Mouse (Mus musculus): ENCODE measurements around the gene Ctnna2. TPM values are rescaled to one million over a fixed set of nuclear protein-coding genes. Genes with fewer than 3 reads are reported as not detected.

The Ctnna2 gene
- polyA plus RNA-seq, 1 experiment from 2014 or later = 119 TPM

DNA sequence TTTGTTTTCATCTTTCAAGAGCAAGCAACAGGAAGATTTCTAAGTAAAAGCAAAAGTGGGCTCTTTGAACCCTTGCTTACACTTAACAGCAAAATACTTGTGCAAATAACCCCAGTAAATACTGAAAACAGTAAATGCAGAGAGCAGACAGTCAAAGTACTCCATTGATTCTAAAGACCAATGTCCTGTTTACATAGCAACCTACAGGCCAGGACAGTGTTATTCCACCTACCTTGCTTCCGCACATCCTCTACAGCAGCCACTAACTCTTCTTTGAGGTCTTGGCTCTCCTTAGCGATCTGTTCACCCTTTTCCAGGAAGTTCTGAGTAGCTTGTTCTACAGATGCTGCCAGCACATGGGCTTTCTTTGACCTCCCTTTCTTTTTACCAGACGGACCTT is 221.3 kb downstream of the Ctnna2 start:
- H3K4me1 ChIP-seq (ENCODE audit: control insufficient read depth, insufficient read depth, low read depth, low read length) = no peaks in the 10 kb centered on the region
- no peak overlapping the region for H3K9ac ChIP-seq (ENCODE audit: low read depth, low read length)
- H3K4me3 ChIP-seq (ENCODE audit: low read length) = no peak overlapping the region
- H3K36me3 ChIP-seq (ENCODE audit: control insufficient read depth, insufficient read depth, low read length) = no peaks in the 10 kb centered on the region
- no peak for ATAC-seq
- 90% methylated on average over 3 of the region's 3 CpGs for WGBS
- no peak overlapping the region for H3K27ac ChIP-seq (ENCODE audit: low read depth, low read length)
- H3K4me2 ChIP-seq (ENCODE audit: low read length) = no peak overlapping the region
- H3K27me3 ChIP-seq (replicated peaks; ENCODE audit: control insufficient read depth, insufficient read depth, low read length) = no peaks in the 10 kb centered on the region
- H3K9me3 ChIP-seq (ENCODE audit: control insufficient read depth, low read length) = no peaks in the 10 kb centered on the region

DNA sequence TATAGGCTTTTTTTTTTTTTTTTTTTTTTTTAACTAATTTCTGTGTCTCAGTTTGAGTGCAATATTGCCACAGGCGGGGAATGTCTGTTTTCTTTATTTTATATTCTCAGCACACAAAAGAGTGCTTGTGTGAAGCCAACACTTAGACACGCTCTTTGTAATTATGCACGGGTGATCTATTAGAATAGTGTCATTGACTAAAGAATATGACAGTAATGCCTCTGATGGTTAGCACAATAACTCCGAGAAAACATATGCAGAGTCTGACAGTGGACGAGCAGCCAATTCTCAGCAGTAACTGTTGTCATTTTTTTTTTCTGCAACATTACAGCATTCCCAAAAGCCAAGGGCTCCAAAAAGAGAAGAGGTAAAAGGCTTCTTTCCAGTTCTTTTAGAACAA is 234.1 kb downstream of the Ctnna2 start:
- no peaks in the 10 kb centered on the region for H3K27me3 ChIP-seq (replicated peaks; ENCODE audit: control insufficient read depth, insufficient read depth, low read length)
- H3K36me3 ChIP-seq (ENCODE audit: control insufficient read depth, insufficient read depth, low read length) = no peaks in the 10 kb centered on the region
- WGBS = 21% methylated on average over 5 of the region's 5 CpGs
- 0 out of 2 replicates have a peak overlapping the region, but pooled peaks have one; percentile 54 for H3K27ac ChIP-seq (ENCODE audit: low read depth, low read length)
- H3K9me3 ChIP-seq (ENCODE audit: control insufficient read depth, low read length) = no peaks in the 10 kb centered on the region
- peaks cover 4% of the 10 kb centered on the region; the same call in 1 of the 2 replicates for H3K4me1 ChIP-seq (ENCODE audit: control insufficient read depth, insufficient read depth, low read depth, low read length)
- no peak overlapping the region for H3K9ac ChIP-seq (ENCODE audit: low read depth, low read length)
- H3K4me2 ChIP-seq (ENCODE audit: low read length) = no peak overlapping the region
- ATAC-seq = peak; percentile 74
- H3K4me3 ChIP-seq (ENCODE audit: low read length) = no peak overlapping the region

DNA sequence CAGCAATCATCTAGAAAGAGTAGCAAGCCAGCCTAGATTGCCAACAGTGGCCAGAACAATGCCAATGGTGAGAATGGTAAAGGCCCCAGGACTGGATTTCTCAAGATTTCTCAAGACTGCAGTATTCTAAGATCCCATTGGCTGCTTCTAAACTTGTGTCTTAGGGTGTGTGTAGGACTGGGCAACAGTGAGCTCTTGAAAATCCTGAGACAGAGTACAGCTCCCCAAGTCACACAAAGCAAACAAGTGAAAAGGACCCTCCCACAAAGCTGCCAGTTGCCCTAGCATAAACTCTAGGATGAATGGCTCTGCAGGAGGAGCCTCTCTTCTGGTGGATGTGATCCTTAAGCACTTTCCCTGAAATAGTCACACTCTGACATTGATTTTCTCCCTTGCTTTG is 235.8 kb downstream of the Ctnna2 start:
- H3K4me1 ChIP-seq (ENCODE audit: control insufficient read depth, insufficient read depth, low read depth, low read length) = peaks cover 4% of the 10 kb centered on the region; the same call in 1 of the 2 replicates
- no peak for ATAC-seq
- H3K9ac ChIP-seq (ENCODE audit: low read depth, low read length) = no peak overlapping the region
- no peaks in the 10 kb centered on the region for H3K36me3 ChIP-seq (ENCODE audit: control insufficient read depth, insufficient read depth, low read length)
- no peak overlapping the region for H3K4me3 ChIP-seq (ENCODE audit: low read length)
- no peaks in the 10 kb centered on the region for H3K9me3 ChIP-seq (ENCODE audit: control insufficient read depth, low read length)
- H3K4me2 ChIP-seq (ENCODE audit: low read length) = no peak overlapping the region
- no peaks in the 10 kb centered on the region for H3K27me3 ChIP-seq (replicated peaks; ENCODE audit: control insufficient read depth, insufficient read depth, low read length)
- H3K27ac ChIP-seq (ENCODE audit: low read depth, low read length) = no peak overlapping the region

DNA sequence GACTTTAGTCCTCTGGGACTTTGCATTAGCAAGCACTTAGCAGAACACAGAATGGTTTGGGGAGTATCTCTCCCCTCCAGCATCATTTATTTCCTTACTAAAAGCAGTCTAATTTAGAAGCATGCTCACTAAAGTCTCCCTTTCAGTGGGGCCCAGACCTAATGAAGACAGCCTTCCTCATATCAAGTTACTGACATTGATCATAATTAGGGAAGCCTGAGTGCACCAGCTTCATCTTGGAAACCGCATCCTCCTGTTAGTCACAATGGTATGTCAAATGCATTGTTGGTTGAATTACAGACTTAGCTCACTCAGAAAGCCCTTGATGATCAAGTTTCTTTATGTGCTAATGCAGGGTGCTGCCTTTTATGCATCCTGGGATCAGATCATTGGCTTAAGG is 236.5 kb downstream of the Ctnna2 start:
- 18% methylated on average over 1 of the region's 1 CpGs for WGBS
- Histone ChIP-seq H3K9me3 (ENCODE audit: control insufficient read depth, low read length) (no peaks in the 10 kb centered on the region), H3K36me3 (ENCODE audit: control insufficient read depth, insufficient read depth, low read length) (no peaks in the 10 kb centered on the region), H3K4me2 (ENCODE audit: low read length) (no peak overlapping the region), H3K4me1 (ENCODE audit: control insufficient read depth, insufficient read depth, low read depth, low read length) (peaks cover 4% of the 10 kb centered on the region; the same call in 1 of the 2 replicates), H3K4me3 (ENCODE audit: low read length) (no peak overlapping the region), H3K27me3 (replicated peaks; ENCODE audit: control insufficient read depth, insufficient read depth, low read length) (no peaks in the 10 kb centered on the region), H3K9ac (ENCODE audit: low read depth, low read length) (no peak overlapping the region), H3K27ac (ENCODE audit: low read depth, low read length) (no peak overlapping the region)
- ATAC-seq = no peak

DNA sequence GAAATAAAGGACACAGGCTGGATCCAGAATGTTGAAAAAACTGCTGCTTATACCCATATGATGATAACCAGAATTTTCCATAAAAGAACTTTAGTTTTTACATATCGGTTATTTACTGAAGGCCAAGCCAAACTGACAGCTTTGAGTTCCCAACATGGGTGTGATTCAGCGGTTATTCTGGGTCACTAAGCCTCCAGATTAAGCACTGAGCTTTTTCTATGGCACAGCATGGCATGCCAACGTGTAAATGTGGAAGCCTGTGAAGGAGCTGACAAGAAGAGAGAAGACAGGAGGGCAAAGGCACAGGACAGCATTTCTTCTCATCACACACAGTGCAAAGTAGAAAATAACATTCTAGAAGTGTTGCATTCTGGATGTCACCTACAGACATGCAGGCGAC is 240.9 kb downstream of the Ctnna2 start:
- Histone ChIP-seq H3K36me3 (ENCODE audit: control insufficient read depth, insufficient read depth, low read length) (no peaks in the 10 kb centered on the region), H3K4me2 (ENCODE audit: low read length) (no peak overlapping the region), H3K4me3 (ENCODE audit: low read length) (no peak overlapping the region), H3K27ac (ENCODE audit: low read depth, low read length) (no peak overlapping the region), H3K4me1 (ENCODE audit: control insufficient read depth, insufficient read depth, low read depth, low read length) (no peaks in the 10 kb centered on the region), H3K9me3 (ENCODE audit: control insufficient read depth, low read length) (no peaks in the 10 kb centered on the region), H3K9ac (ENCODE audit: low read depth, low read length) (no peak overlapping the region), H3K27me3 (replicated peaks; ENCODE audit: control insufficient read depth, insufficient read depth, low read length) (no peaks in the 10 kb centered on the region)
- 54% methylated on average over 4 of the region's 4 CpGs for WGBS
- ATAC-seq = no peak

DNA sequence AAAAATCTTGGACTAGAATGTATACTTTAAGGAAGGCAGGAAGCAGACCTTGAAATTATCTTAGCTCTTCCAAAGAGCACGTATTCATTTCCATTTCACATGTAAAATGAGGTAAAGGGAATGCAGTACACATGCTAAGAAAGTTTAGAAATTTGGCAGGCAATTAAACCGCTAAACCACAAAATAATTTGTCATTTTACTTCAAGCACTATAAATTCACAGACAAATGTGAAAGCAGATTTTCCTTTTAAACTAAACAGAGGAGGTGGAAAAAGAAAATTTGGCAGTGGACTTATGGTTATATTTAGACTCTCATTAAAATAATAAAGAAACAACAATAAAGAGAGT is 254.6 kb downstream of the Ctnna2 start:
- Histone ChIP-seq H3K36me3 (ENCODE audit: control insufficient read depth, insufficient read depth, low read length) (no peaks in the 10 kb centered on the region), H3K27me3 (replicated peaks; ENCODE audit: control insufficient read depth, insufficient read depth, low read length) (no peaks in the 10 kb centered on the region), H3K4me1 (ENCODE audit: control insufficient read depth, insufficient read depth, low read depth, low read length) (no peaks in the 10 kb centered on the region), H3K4me2 (ENCODE audit: low read length) (no peak overlapping the region), H3K9ac (ENCODE audit: low read depth, low read length) (no peak overlapping the region), H3K27ac (ENCODE audit: low read depth, low read length) (no peak overlapping the region), H3K4me3 (ENCODE audit: low read length) (no peak overlapping the region), H3K9me3 (ENCODE audit: control insufficient read depth, low read length) (no peaks in the 10 kb centered on the region)
- ATAC-seq = 0 out of 2 replicates have a peak, but pooled peaks have one; percentile 4
- WGBS = 54% methylated on average over 2 of the region's 2 CpGs

DNA sequence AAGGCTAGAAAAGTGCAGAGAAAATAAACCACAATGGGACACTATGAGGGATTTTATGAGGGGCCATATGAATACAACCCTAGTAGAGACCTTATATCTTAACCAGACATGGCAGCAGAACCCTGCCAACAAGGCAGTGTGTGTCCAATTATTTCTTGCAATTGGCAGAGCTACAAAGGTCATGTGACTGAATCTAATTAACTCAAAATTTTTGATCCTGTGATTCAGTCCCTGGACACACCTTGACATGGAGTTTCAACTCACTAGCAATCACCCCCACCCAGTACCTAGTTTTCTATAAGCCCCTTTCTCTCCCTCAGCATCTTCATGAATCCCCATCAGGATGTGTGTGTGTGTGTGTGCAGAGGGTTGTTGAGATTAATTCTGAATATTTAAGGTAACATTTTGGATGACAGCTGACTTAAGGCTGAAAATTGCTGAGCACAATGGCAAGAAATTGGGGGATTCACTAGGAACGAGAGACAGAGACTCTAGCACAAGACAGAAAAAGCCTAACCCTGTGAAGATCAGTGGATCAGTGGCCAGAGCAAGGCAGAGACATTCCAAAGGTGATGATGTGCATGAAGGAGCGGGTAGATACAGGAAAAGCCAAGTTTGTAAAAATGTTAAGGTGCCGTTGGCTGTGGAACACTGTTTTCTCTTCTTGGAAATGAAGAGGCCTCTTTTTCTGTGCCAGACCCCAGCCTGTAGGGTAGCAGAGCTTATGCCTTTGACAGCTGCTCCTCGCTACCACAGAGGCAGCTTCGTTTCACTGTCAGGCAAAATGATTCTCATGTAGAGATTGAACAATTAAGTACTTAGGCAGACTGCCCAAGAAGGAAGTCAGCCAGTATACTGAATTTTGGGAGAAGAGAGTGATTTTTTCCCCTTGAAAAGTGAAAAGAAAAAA is 255.2 kb downstream of the Ctnna2 start:
- H3K9me3 ChIP-seq (ENCODE audit: control insufficient read depth, low read length) = no peaks in the 10 kb centered on the region
- ATAC-seq = peak; percentile 88
- no peaks in the 10 kb centered on the region for H3K27me3 ChIP-seq (replicated peaks; ENCODE audit: control insufficient read depth, insufficient read depth, low read length)
- no peak overlapping the region for H3K9ac ChIP-seq (ENCODE audit: low read depth, low read length)
- H3K27ac ChIP-seq (ENCODE audit: low read depth, low read length) = peak overlapping the region; percentile 41
- H3K4me1 ChIP-seq (ENCODE audit: control insufficient read depth, insufficient read depth, low read depth, low read length) = no peaks in the 10 kb centered on the region
- H3K4me3 ChIP-seq (ENCODE audit: low read length) = no peak overlapping the region
- no peak overlapping the region for H3K4me2 ChIP-seq (ENCODE audit: low read length)
- 51% methylated on average over 5 of the region's 5 CpGs for WGBS
- no peaks in the 10 kb centered on the region for H3K36me3 ChIP-seq (ENCODE audit: control insufficient read depth, insufficient read depth, low read length)

DNA sequence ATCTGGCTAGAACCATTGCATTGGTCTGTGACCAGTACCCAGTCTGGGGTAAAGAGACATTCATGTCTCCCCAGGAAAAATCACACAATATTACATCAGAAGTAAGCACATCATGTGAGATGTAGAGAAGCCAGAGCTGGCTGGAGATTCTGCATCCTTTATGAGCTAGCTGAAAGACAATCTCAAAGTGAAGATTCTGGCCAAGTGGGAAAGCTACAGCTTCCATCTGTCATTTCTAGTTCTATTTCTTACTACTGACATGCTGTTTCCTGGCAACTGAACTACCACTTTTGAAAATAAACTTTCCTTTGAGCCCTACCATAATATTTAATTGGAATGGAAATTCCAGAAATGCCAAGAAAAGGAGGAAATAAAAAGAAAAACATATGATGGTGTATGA is 285.4 kb downstream of the Ctnna2 start:
- H3K27me3 ChIP-seq (replicated peaks; ENCODE audit: control insufficient read depth, insufficient read depth, low read length) = no peaks in the 10 kb centered on the region
- H3K4me3 ChIP-seq (ENCODE audit: low read length) = no peak overlapping the region
- no peaks in the 10 kb centered on the region for H3K36me3 ChIP-seq (ENCODE audit: control insufficient read depth, insufficient read depth, low read length)
- no peaks in the 10 kb centered on the region for H3K4me1 ChIP-seq (ENCODE audit: control insufficient read depth, insufficient read depth, low read depth, low read length)
- no peak overlapping the region for H3K9ac ChIP-seq (ENCODE audit: low read depth, low read length)
- H3K9me3 ChIP-seq (ENCODE audit: control insufficient read depth, low read length) = no peaks in the 10 kb centered on the region
- H3K27ac ChIP-seq (ENCODE audit: low read depth, low read length) = no peak overlapping the region
- ATAC-seq = no peak
- H3K4me2 ChIP-seq (ENCODE audit: low read length) = no peak overlapping the region

DNA sequence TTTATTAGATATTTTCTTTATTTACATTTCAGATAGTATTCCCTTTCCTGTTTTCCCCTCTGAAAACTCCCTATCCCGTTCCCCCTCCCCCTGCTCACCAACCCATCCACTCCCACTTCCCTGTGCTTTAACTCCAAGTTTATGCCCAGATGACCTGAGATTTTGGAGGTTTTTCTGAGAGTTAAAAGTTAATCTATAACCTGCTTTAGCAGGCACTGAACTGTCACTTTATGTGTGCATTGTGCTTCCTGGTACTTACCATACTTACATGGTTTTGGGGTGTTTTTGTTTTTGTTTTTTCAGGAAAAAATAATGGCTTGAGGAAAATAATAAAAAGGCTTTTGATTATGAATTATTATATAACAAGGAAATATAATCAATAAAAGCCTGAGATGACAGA is 292.3 kb downstream of the Ctnna2 start:
- ATAC-seq = no peak
- no peaks in the 10 kb centered on the region for H3K9me3 ChIP-seq (ENCODE audit: control insufficient read depth, low read length)
- H3K4me1 ChIP-seq (ENCODE audit: control insufficient read depth, insufficient read depth, low read depth, low read length) = no peaks in the 10 kb centered on the region
- no peak overlapping the region for H3K4me3 ChIP-seq (ENCODE audit: low read length)
- H3K4me2 ChIP-seq (ENCODE audit: low read length) = no peak overlapping the region
- no peak overlapping the region for H3K9ac ChIP-seq (ENCODE audit: low read depth, low read length)
- H3K36me3 ChIP-seq (ENCODE audit: control insufficient read depth, insufficient read depth, low read length) = no peaks in the 10 kb centered on the region
- H3K27me3 ChIP-seq (replicated peaks; ENCODE audit: control insufficient read depth, insufficient read depth, low read length) = no peaks in the 10 kb centered on the region
- 96% methylated on average over 1 of the region's 1 CpGs for WGBS
- no peak overlapping the region for H3K27ac ChIP-seq (ENCODE audit: low read depth, low read length)

Measured in hindbrain, embryonic 16.5 days (tissue).